Mouse (Mus musculus): ENCODE data around the gene Shisal2a.
A peak's percentile ranks its signal among the peaks of the same experiment; 100 is the strongest.
"Not testable (repeated sequence)": the region's sequence is repeated elsewhere in the genome, so short reads cannot be mapped to it uniquely, and the experiment has no call there.

The Shisal2a gene

DNA sequence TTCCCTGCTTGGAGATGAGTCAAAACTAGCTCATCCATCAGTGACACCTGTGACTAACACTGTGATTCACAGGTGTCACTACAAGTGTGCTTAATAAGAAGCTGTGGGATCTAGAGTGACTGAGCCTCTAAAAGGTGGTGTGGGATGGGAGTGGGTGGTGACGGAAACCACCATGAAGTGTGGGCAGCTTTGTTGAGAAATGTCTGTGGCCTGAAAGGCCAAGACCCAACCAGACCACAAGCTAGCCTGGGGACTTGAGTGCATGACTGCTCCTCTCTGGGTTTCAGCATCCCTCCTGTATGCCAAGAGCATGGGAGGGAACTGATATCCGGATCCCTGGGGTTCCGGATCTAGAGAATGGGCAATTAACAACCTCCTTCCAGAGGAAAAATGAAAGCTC, 11.7 kb downstream of the Shisal2a start:
- no peak for DNase-seq

DNA sequence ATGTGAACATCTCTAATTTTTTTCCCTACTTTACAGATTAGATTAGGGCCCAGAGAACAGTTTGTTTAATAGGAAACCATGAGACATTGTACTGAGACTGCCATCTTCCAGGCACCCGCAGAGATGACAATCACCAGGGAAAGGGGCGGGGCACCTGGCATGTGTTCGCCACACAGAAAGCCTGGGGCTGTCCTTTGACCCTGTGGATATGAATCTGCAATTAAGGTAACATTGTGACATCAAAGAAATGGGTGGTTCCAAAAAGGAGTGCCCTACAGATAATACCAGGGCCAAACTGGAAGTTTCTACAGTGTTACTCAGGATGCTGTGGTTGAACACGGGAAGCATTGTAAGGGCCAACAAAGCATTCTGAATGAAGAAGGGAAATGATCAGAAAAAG, 12.7 kb downstream of the Shisal2a start:
- DNase-seq: no peak

DNA sequence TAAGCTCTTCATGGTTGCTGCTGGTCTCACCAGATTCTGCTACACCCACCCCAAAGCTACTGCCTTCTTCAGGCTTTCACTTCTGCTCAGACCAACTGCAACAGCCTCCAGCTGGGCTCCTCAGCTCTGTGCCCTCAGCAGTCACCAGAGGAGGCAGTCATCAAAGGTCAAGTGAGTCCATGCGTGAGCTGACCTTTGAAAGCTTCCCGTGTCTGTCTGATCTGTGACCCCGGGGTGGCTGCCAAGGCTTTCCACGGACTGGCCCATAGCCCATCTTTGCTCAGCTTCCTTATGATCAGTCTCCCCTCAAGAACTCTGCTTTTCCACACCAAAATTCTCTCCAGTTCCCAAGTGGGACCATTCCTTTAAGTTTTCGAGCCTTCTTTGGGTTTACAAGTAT, 13.9 kb downstream of the Shisal2a start:
- DNase-seq: no peak

DNA sequence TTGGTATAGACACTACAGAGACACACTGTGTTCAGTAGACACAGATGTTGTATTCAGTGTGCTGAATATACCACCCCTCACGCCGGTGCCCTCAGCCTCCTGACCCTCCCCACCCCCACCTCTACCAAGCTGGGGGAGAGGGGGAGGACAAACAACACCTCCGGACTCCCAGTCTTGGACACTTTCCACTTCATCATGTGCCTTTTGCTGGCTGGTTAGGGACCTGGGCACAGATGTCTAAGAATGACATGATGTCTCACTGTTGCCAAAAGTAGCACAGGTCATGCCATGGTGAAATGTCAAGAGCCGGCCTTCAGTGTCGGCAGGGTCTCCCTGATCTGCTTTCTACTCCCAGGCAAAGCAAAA, 19.1 kb downstream of the Shisal2a start:
- no peak for DNase-seq

DNA sequence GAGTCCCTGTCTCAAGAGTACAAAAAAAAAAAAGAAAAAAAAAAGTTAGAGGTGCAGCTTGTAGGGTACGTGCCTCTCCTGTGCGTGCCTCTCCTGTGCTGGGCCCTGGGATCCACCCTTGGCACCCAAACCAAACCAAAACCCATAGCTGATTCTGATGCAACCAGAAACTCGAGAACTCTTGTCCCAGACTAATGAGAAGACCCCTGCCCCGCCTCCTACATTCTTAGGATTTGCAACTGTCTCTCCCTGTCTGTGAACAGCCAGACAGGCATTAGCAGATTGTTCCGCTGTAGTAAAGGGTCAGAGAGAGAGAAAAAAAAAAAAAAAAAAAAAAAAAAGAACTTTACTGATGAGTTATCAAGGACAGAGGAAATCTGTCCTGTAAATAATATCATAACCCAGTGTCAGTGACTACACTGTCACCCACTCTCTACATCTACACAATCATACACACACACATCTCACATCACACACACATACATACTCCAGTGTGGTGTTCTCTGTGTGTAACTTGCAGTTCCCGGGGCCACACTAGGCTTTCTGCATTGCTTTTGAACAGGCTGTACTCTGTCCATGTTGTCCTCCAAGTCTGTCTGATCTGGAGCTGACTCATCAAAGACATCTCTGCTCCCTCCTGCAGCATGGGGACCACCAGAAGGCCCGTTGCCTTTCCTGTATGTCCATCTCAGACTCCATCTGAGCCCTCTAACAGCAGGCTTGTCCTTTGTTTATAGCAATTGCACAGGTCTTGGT, 19.6 kb downstream of the Shisal2a start:
- DNase-seq: no peak

DNA sequence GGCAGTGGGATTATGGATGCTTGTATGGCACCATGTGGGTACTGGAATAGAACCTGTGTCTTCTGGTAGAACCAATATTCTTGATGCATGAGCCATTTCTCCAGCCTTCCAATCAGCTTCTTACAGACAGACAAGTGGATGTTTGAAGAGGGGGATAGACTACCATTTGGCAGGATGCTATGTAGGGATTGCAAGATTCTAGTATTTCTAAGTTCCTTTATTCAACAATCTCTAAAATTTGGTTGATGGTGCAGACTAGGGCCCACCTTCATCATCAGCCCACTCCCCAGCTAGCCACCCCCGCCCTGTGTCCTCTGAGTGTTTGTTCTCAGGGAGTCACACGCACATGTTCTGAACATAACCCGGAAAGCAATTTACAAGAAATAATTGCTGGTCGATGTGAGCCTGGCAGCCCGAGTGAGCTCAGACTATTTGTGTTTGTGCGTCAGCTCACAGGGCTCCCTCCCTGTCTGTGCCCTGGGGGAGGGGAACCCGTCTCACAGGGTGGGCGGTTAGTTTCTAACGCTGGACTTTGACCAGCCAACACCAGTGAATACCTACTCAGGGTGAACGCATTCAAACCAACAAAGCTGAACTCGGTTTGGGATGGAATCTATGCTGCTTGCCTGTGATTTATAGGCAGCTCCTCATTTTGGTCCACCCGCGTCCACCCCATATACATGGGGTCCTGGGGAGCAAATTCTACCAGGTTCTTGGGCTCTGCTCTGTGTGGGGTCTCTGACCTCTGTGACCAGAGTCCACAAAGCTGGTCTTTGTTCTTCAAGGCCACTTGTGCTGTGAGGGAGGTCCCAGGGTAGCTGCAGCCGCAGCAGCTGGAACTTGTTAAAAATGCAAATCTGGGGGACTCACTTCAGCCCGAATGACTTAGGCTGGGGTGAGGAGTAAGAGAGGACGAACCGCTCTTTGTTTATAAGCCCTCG, 20.6 kb downstream of the Shisal2a start:
- no peak for DNase-seq

DNA sequence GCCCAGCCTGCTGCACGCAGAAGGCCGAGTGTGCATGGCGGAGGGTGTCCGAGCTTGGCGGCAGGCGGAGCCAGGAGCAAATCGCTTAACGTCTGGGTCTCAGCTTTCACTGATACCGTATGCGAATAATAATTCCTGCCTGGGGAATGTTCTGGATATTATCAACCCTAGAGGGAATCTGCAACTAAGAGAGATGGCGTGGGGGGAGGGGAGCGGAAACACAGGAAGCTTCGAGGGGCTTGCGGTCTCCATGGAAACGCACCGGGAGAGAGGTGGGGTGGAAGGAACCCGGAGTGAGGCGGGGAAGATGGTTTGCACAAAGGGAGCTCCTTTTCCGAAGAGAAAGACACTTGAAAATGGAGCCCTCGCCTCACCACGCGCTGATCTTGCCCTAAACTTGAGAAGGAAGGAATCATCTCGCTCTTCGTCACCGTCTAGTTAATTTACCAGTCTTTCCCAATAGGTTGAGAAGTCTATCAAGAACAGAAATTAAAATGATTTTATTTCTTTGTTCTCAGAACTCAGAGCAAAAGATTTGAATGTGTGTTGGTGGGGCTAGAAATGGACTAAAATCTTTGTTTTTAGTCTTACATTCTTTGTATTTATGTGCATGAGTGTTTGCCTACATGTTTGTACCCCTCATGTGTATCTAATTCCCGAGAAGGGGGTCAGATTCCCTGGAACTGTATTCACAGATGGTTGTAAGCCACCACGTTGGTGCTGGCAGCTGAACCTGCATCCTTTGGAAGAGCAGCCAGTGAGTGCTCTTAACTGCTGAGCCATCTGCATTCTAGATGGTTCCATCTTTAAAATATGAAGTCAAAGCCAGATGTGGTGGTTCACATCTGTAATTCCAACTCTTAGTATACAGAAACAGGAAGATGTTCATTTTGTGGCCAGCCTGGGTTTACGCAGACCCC, 22.8 kb downstream of the Shisal2a start:
- no peak for DNase-seq

DNA sequence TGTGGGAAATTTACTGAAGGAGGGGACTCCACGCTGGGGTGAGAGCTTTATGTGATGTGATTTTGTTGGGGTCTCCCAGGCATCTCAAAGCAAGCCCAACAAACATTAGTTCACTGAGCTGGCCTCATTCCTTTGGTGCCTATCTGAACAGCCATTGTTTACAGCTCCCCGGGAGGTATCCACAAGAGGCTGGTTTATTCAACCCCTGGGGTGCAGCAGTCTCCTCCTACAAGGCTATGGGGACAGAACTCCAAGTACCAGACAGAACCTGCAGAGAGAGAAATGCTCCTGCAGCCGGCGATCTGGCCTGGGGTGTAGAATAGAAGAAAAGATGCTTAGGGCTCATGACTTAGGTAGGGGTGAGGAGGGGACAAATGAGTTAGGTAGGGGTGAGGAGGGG, 24.7 kb downstream of the Shisal2a start:
- DNase-seq: no peak

DNA sequence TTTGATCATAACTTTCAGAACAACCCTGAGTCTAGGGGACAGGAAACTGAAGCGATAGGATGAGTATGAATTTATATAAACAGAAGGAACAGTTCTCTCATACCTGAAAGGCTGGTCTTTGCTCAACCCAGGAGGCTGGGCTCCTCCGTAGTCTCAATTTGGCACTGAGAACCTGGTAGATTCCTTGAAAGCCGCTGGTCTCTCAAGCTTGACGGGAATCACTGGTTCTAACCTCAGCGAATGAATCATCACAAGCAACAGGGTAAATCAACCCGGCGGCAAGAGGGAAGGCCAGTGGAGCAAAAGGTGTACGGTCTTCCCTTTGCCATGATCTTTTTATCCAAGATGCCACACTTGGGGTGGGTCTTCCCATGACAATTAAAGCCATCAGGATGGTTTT, 25.7 kb downstream of the Shisal2a start:
- DNase-seq: no peak

DNA sequence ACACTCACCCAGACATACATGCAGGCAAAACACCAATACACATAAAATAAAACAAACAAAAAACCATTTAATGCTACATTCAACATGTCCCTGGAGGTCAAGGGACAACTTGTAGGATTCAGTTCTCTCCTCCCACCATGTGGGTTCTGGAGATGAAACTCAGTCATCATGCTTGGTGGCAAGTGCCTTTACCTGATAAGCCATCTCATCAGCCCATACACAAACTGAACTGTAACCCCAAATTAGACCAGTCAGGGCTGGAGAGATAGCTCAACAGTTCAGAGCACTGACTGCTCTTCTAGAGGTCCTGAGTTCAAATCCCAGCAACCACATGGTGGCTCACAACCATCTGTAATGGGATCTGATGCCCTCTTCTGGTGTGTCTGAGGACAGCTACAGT, 29.6 kb downstream of the Shisal2a start:
- not testable (repeated sequence) for DNase-seq

DNA sequence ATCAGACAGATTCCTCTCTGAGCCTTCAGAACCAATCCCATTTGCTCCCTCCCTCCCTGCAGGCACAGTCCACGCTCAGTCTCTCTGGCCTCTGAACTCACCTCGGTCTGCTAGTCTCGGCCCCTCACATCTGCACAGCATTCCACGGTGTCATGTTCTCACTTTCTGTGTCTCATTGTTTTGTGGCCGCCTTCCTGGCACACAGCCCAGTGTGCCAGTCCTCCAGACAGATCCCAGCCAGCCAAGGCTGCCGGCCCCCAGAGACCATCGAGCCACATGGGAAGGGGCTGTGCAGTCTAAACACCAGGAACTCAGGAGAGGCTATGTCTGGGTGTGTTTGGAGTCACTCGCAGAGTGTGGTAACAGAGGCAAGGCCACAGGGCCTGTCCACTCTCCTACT, 32.3 kb downstream of the Shisal2a start:
- no peak for DNase-seq

DNA sequence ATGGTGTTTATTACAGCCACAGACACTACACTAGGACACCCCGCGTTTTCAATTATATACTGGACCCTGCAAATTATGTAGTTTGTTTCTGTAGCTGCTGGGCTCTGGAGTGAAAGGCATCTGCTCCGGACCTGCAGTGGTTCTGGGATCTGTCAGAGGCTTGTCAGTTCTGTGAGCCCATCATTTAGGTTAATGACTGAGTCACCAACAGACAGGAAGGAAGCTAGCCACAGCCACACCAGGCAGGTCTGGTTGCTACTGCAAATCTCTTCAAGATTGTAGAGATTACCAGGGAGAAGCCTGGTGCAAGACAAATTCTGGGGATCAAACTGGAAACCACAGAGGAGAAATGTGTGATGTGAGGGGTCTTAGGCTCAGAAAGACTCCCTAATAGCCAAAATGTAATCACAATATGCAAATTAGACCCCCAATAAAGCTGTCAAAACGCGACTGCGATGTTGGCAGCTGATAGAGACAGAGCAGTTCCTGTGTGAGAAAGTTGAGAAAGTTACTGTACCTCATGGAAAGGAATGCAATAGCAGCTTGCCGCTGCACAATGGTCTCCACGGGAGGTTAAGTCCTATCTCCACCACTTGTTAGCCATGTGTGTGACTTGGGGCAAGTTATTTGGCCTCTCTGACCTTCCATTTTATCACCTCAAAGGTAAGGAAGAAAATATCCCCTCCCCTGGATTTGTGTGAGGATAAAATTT, 33.2 kb downstream of the Shisal2a start:
- no peak for DNase-seq

DNA sequence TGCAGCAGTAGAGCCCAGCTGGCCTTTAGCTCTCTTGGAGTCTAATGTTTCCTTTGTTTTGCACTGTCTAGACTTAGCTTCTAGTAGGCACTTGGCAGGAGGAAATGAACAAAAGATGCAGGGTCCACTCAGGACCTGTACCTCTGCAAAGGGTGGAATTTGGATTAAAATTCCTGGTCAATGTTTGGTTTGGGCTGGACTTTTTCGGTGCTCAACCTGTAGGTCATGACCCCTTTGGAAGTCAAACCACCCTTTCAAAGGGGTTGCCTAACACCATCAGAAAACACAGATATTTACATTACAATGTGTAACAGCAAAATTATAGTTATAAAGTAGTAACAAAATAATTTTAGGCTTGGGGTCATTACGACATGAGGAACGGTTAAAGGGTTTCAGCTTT, 34.1 kb downstream of the Shisal2a start:
- no peak for DNase-seq

DNA sequence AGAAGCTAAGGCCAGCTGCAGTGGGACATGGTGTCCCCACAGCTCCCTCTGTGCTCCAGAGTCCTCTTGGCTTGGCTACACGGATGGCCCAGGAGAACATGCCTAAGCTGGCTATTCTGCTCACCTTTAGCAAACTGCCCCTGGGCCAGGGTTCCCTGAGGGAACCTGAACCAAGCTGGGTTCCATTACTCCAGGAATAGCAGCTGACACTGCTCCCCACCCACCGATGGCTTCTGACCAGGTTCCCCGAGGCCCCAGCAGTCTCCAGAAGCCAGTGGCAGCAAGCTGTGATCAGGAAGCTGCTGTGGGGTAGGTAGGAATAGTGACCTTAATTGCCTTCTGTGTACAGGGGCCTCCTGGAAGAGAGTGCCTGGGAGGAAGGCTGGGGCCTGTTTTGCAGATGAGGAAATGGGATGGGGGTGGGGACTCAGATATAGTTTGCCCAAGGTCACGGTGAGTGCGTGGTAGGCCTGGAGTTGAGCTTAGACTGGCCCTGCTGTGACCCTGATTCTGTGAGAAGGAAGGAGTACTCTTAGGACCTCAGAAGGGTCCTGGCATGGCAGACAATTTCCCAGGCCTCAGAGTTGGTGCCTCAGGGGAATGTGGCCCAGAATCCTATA, 34.8 kb downstream of the Shisal2a start:
- DNase-seq: no peak

DNA sequence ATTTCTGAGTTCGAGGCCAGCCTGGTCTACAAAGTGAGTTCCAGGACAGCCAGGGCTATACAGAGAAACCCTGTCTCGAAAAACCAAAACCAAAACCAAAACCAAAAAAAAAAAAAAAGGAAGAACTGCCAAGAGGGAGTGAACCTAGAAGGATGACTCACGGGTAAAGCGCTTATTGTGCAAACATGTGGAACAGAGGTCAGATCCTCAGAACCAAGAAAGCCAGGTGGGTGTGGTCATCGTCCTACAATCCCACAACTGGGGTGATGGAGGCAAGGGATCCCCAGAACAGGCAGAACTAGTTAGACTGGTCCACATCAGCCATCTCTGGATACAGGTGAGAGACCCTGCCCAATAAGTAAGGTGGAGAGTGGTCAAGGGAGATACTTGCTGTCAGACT, 36.0 kb downstream of the Shisal2a start:
- DNase-seq: peak; percentile 16 to 22

DNA sequence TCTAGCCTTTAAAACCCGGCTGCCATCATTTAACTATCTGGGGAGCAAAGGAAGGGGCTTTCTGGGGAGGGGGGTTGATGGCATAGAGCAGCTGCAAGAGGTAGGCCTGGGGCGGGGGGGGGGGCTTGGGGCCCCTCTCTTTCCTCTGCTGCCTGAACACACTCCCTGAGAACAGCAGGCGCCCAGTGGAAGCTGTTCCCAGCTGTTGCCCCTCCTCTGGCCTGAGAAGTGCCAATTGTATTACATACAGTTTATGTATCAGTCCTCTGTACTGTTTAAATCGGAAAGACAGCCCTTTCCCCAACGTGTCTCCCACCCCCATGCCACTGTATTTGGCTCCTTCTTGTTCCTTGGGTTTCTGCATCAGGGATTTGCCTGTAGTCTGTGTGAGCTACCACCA, 37.3 kb downstream of the Shisal2a start:
- no peak for DNase-seq

DNA sequence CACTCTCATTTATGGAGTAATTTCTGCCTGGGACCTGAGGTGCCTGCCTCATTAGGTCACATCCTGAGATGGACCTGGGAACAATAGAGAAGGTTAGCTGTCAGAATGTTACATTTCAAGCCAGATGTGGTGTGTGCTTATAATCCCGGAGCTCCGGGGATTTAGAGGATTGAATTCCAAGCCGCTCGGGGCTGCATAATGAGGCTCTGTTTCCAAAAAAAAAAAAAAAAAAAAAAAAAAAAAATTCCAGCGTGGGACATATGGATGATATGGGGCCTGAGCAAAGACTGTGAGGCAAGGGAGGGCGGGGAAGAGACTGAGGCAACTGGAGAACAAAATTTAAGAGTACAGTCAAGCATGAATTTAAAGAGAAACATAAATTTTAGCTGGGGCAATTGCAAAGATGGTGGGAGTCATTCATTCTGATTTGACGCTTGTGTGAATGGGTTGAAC, 38.5 kb downstream of the Shisal2a start:
- DNase-seq: no peak

DNA sequence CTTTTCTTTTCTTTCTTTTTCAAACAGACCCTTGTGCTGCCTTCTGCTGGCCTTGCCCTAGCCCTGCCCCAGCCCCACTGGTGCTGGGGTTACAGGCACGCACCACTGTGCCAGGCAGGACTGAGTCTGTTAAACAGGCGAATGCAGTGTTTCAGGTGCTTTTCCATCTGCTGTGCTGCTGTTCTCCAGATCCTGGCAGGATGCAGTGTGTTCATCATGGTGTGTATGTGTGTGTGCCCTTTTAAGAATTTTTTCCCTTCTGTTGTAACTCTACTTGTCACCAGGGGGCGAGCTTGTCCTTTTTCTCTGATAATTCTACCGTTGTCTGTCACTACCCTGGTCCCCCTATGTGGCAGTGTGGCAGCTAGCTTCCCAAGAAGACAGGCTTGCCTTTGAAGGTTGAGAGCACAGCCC, 43.9 kb downstream of the Shisal2a start:
- peak; percentile 76 to 77 for DNase-seq

DNA sequence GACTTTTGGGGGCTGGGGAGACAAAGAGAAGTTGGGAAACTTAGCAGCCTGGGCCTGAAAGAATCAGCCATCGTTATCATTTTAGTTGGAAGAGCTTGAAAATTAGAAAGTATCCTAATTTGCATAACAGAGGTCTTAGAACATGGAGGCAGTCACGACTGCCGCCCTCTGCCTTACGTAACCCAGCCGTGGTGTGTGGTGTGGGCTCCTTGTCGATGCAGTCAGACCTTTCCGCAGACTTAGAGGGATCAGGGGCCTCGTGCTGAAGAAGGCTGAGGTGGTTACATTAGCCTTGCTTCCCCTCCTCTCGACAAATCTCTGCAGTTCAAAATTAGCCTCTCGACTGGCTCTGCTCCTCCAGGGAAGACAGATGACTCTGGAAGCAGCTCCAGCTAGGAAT, 44.3 kb downstream of the Shisal2a start:
- DNase-seq: no peak

DNA sequence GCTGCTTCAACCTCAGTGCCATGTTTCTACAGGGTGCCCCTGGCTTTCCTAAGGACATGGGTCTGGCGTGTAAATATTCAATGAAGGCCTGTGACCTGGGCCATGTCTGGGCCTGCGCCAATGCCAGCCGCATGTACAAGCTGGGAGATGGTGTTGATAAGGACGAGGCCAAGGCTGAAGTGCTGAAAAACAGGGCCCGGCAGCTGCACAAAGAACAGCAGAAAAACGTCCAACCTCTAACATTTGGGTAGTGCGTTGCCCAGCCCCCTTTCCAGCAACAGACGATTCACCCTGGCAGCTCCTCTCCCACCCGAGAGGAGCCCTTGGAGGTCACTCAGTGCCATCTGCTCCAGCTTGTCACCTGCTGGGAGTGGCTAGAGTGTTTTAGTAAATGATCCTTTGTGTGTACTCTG, 44.8 kb downstream of the Shisal2a start:
- DNase-seq: no peak

DNA sequence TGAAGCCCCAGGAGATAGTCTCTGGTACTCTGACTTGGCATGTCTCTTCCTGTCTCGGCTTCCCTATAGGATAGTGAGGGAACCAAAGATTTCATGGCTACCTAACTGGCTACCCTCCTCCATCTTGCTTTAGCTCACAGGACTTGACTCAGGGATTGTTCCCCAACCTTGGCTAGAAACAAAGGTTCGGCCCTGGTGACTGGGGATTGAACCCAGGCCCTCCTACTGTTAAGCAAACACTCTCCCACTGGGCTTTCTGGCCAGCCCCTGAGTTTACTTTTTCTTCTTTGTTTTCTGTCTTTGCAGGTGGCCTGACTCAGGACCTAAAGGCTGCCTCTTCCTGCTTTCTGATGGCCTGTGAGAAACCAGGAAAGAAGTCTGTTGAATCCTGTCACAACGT, 45.3 kb downstream of the Shisal2a start:
- no peak for DNase-seq

DNA sequence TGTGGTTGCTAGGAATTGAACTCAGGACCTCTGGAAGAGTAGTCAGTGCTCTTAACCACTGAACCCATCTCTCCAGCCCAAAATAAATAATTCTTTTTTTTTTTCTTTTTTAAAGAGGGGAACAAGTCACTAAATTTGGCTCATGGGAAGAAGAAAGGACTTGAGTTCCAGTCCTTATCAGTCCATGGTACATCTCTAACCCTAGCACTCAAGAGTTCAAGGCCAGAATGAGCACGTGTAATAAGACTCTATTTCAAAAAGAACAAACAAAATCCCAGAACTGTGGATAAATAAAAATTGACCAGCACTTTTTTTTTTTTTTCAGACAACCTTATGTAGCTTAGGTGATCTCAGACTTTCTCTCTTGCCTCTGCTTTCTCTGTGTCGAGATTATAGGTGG, 46.4 kb downstream of the Shisal2a start:
- DNase-seq: no peak
